Mouse (Mus musculus) embryonic facial prominence, embryonic 14.5 days (tissue): ENCODE data around the gene P3h2. TPM values are rescaled to one million over a fixed set of nuclear protein-coding genes. Genes with fewer than 3 reads are reported as not detected.

Source experiments
- ATAC-seq: fragments of 200-750 bp; cut with Nextera tagmentation; 2 replicates; pipeline ENCODE4 v1.8.0; 2017; ENCODE audit warnings: low read depth, moderate number of reproducible peaks, moderate TSS enrichment
- DNase-seq: peaks from one replicate; pipeline ENCODE4 v3.0.0-alpha.2; 2015; ENCODE audit warnings: low spot score
- H3K27ac ChIP-seq: fragments of 300-500 bp; sonication (generic); replicated peaks from 2 replicates; pipeline ENCODE4 v1.5.1; 2014; ENCODE audit warnings: low read depth, mild to moderate bottlenecking, low read length, moderate library complexity
- H3K27me3 ChIP-seq: fragments of 300-500 bp; sonication (generic); replicated peaks from 2 replicates; pipeline ENCODE4 v1.6.1; 2014; ENCODE audit warnings: low read length; ENCODE audit not compliant: control insufficient read depth, insufficient read depth
- H3K36me3 ChIP-seq: fragments of 300-500 bp; sonication (generic); 2 replicates; pipeline ENCODE4 v1.6.1; 2014; ENCODE audit warnings: low read length, mixed read lengths; ENCODE audit not compliant: control insufficient read depth, insufficient read depth
- H3K4me1 ChIP-seq: fragments of 300-500 bp; sonication (generic); 2 replicates; pipeline ENCODE4 v1.6.1; 2014; ENCODE audit warnings: antibody characterized with exemption, low read length; ENCODE audit not compliant: control insufficient read depth, insufficient read depth
- H3K4me2 ChIP-seq: fragments of 300-500 bp; sonication (generic); 2 replicates; pipeline ENCODE4 v1.6.1; 2014; ENCODE audit warnings: low read depth, mild to moderate bottlenecking, low read length, moderate library complexity, mixed read lengths
- H3K4me3 ChIP-seq: fragments of 300-500 bp; sonication (generic); 2 replicates; pipeline ENCODE4 v1.5.1; 2014; ENCODE audit warnings: low read depth, mild to moderate bottlenecking, low read length
- H3K9ac ChIP-seq: fragments of 300-500 bp; sonication (generic); 2 replicates; pipeline ENCODE4 v1.6.1; 2014; ENCODE audit warnings: low read depth, mild to moderate bottlenecking, low read length, moderate library complexity, mixed read lengths
- H3K9me3 ChIP-seq: fragments of 300-500 bp; sonication (generic); 2 replicates; pipeline ENCODE4 v1.6.1; 2016; ENCODE audit warnings: low read length; ENCODE audit not compliant: control insufficient read depth
- WGBS: fragments of 180-500 bp; shearing (Covaris S2); extraction: QIAGEN DNeasy Blood & Tissue Kit; methylation state at CpG from one replicate; pipeline ENCODE4 v1.1.7; 2014; 5-methylcytosine and 5-hydroxymethylcytosine counted together
- polyA plus RNA-seq: library from polyadenylated mRNA; unstranded; fragments of >200 nt; fragmentation: Nextera tagmentation; extraction: Ambion mirVana; gene quantifications from 2 replicates; pipeline ENCODE4 v1.2.1, GENCODE M21; 2014

Gene P3h2
- polyA plus RNA-seq, 1 experiment from 2014 or later, result 10.3 TPM

GRCm38 (mm10) chr16:26053631-26054030, 52.0 kb downstream of the P3h2 start:
- H3K4me3 ChIP-seq, result no peak overlapping the region
- H3K4me1 ChIP-seq, result peaks cover 42% of the 10 kb centered on the region
- H3K4me2 ChIP-seq, result no peak overlapping the region
- no peak overlapping the region for H3K27ac ChIP-seq
- H3K9ac ChIP-seq, result no peak overlapping the region
- no peaks in the 10 kb centered on the region for H3K9me3 ChIP-seq
- WGBS, result 41% methylated on average over 3 of the region's 3 CpGs
- no peaks in the 10 kb centered on the region for H3K36me3 ChIP-seq
- no peak for DNase-seq
- no peaks in the 10 kb centered on the region for H3K27me3 ChIP-seq
- ATAC-seq, result no peak

GRCm38 (mm10) chr16:26049393-26050087, 56.0 kb downstream of the P3h2 start:
- H3K4me3 ChIP-seq, result no peak overlapping the region
- no peaks in the 10 kb centered on the region for H3K27me3 ChIP-seq
- ATAC-seq (no peak), DNase-seq (no peak)
- no peaks in the 10 kb centered on the region for H3K9me3 ChIP-seq
- no peaks in the 10 kb centered on the region for H3K36me3 ChIP-seq
- peak overlapping the region; percentile 28; the same call in 1 of the 2 replicates for H3K27ac ChIP-seq
- 32% methylated on average over 5 of the region's 5 CpGs for WGBS
- no peak overlapping the region for H3K4me2 ChIP-seq
- no peak overlapping the region for H3K9ac ChIP-seq
- peaks cover 49% of the 10 kb centered on the region for H3K4me1 ChIP-seq

DNA sequence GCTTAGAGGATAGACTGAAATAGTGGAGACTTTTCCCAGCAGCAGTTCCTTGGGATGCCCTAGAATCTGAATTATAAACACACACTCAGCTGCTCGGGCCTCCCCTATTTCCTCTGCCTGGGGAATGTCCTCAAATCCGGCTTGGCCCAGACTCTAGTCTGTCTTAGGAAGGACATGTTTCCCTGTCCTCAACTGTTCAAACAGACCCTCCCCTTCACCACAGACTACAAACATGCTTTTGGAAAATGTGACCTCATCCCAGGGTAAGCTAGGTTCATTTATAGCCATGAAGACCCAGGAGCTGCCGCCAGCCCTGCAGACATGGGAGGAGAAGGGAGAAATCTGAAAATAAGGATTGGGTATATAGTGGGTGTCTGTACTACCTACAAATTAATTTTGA, 57.7 kb downstream of the P3h2 start:
- Histone ChIP-seq H3K4me1 (peaks cover 42% of the 10 kb centered on the region), H3K4me3 (no peak overlapping the region), H3K9me3 (no peaks in the 10 kb centered on the region), H3K36me3 (no peaks in the 10 kb centered on the region), H3K27ac (no peak overlapping the region), H3K4me2 (no peak overlapping the region), H3K9ac (no peak overlapping the region), H3K27me3 (no peaks in the 10 kb centered on the region)
- 65% methylated on average over 3 of the region's 3 CpGs for WGBS
- DNase-seq (peak; percentile 63), ATAC-seq (0 out of 2 replicates have a peak, but pooled peaks have one; percentile 44)

DNA sequence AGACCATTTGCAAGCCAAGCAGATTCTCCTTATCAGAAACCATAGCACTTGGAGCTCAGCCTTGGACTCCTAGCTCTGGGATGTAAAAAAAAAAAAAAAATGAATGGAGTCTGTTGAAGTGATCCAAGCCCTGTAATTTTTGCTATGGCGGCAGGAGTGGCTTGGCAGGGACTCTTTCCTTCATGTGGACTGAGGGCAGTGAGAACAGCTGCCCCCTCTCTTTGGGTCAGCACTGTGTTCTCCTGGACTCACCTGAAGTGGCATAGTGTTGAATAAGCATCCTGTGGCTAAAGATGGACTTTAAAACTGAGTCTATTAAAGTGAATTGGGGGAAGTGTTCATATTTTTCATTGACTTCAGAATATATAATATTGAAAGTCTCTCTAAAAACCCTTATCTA, 58.2 kb downstream of the P3h2 start:
- 64% methylated on average over 1 of the region's 1 CpGs for WGBS

GRCm38 (mm10) chr16:26041929-26042303, 63.7 kb downstream of the P3h2 start:
- peak; percentile 74 for ATAC-seq
- DNase-seq, result peak; percentile 86
- Histone ChIP-seq H3K4me1 (peaks cover 31% of the 10 kb centered on the region), H3K9me3 (no peaks in the 10 kb centered on the region), H3K27me3 (no peaks in the 10 kb centered on the region), H3K36me3 (no peaks in the 10 kb centered on the region), H3K4me3 (no peak overlapping the region), H3K9ac (no peak overlapping the region), H3K27ac (peak overlapping the region; percentile 78), H3K4me2 (peak overlapping the region; percentile 33)
- WGBS, result 26% methylated on average over 2 of the region's 2 CpGs

More for the DNA sequence above, 58.2 kb downstream of the P3h2 start:
- ATAC-seq, result no peak
- Histone ChIP-seq H3K4me3 (no peak overlapping the region), H3K9ac (no peak overlapping the region), H3K27me3 (no peaks in the 10 kb centered on the region), H3K4me1 (peaks cover 46% of the 10 kb centered on the region), H3K36me3 (no peaks in the 10 kb centered on the region), H3K9me3 (no peaks in the 10 kb centered on the region), H3K4me2 (no peak overlapping the region), H3K27ac (no peak overlapping the region)
- DNase-seq, result no peak

DNA sequence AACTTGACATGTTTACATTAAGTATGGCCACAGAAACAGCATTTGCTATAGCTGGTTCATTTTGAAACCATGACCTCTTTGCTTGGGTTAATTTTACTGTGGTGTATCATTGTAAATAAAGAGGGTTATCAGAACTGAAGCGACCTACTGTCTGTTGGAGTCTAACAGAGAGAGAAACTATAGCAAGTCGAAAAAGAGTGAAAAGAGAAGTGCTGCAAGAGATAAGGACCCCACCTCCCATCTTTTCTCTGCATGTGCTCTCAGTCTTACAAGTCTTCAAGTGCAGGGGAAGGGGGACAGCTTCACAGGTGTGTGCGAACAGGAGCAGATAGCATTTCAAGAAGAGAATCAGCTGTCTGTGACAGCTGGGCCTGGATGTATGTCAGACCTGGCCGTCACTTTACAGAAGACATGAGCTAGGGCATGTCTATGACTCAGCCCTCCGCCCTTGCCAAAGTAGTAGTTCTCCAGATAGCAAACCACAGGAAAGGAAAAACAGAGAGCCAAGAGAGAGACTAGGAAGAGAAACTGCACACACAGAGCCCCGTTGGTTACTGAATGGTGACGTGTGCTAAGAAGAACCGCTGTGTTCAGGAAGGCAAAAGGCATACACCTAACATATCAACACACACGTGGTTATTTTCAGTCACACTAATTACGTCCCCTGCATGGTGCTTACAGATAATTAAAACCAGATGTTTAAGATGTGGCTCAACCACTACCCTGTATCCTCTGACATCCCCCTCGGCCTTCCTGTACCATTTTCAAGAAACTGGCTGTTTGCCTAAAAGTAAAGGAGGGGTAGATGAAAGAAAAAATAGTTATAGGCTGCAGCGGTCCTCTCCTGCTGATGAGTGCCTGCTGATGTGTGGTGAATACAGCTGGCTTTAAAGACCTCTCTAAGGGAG, 64.3 kb downstream of the P3h2 start:
- 25% methylated on average over 12 of the region's 12 CpGs for WGBS
- H3K4me3 ChIP-seq, result no peak overlapping the region
- H3K27me3 ChIP-seq, result no peaks in the 10 kb centered on the region
- peak overlapping the region; percentile 33 for H3K4me2 ChIP-seq
- no peaks in the 10 kb centered on the region for H3K9me3 ChIP-seq
- ATAC-seq (peak; percentile 91), DNase-seq (peak; percentile 93)
- H3K27ac ChIP-seq, result peak overlapping the region; percentile 78
- H3K9ac ChIP-seq, result no peak overlapping the region
- peaks cover 32% of the 10 kb centered on the region for H3K4me1 ChIP-seq
- no peaks in the 10 kb centered on the region for H3K36me3 ChIP-seq

DNA sequence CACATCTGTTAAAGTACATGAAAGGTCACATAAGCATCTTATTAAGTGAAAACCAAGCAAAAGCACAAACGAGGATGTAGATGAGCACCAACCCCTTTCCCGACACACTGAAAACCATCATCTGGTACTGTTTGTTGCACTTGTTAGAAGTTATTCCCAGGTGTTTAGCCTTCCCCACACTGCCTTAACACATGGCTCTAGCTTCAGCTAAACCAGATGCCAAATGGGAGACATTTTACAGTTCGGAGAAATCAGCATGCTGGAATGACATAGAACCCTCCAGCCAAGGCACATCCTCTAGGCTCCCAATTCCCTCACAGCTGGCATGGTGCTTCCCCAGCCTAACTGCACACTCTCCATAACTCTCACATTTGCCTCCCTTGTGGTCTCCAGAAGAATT, 66.3 kb downstream of the P3h2 start:
- Histone ChIP-seq H3K27ac (no peak overlapping the region), H3K4me3 (no peak overlapping the region), H3K9me3 (no peaks in the 10 kb centered on the region), H3K9ac (no peak overlapping the region), H3K4me2 (no peak overlapping the region), H3K27me3 (no peaks in the 10 kb centered on the region), H3K36me3 (no peaks in the 10 kb centered on the region), H3K4me1 (peaks cover 41% of the 10 kb centered on the region)
- ATAC-seq, result no peak
- DNase-seq, result peak; percentile 68
- WGBS, result 27% methylated on average over 3 of the region's 3 CpGs

GRCm38 (mm10) chr16:26035525-26035924, 70.1 kb downstream of the P3h2 start:
- Histone ChIP-seq H3K4me1 (peaks cover 17% of the 10 kb centered on the region), H3K9me3 (0 out of 2 replicates have a peak, but pooled peaks cover 6% of the 10 kb centered on the region), H3K27ac (peak overlapping the region; percentile 35), H3K4me2 (no peak overlapping the region), H3K4me3 (no peak overlapping the region), H3K36me3 (no peaks in the 10 kb centered on the region), H3K9ac (no peak overlapping the region), H3K27me3 (no peaks in the 10 kb centered on the region)
- WGBS, result 38% methylated on average over 3 of the region's 3 CpGs
- peak; percentile 70 for DNase-seq
- ATAC-seq, result no peak
